Mouse (Mus musculus): ENCODE data around the gene Aknad1. TPM values are rescaled to one million over a fixed set of nuclear protein-coding genes. Genes with fewer than 3 reads are reported as not detected.
A peak's percentile ranks its signal among the peaks of the same experiment; 100 is the strongest.

Gene Aknad1
- total RNA-seq, 1 experiment, result not detected

DNA sequence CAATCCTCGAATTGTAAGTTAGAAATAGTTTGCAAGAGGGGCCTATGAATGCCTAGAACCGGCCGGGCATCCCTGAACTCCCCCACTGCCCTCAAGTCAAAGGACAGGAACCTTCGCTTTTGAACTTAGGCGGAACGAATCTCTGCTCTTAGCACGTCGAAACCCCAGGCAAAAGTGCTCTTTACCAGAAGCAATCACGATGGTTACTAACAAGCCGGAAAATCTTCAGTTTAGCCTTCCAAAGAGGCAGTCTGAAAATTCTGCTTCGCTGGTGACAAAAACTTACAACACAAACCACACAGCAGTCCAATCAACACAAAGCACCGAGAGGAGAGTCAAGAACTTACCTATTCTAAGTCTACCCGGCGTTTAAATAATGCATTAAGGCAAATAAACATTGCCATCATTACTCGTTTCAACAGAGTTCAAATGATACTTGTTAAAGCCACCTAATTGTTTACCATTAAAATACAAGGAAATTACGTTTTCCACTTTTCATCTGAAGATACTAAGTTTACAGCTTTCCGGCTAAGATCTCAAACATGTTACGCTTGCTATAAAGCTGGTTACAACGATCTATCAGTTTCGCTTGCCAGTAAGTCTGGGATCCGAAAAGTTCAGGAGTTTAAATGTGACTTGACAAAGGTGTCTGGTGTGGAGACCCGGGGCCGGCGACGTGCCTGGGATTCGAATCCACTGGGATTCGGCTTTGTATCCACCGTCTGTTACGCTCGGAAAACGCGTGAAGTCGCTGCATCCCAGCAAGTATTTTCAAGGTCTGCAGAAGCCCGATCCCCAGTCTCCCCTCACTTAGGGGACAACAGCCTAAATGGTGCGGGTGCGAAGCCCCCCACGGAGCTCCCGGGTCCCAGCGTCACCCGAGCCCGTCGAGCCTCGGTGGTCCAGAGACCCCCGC, 18.1 kb upstream of the Aknad1 start:
- H3K4me3 ChIP-seq (ENCODE audit: insufficient read depth in 1 of 2, low read depth in 1 of 2, low read length in 2 of 2, poor library complexity in 1 of 2, severe bottlenecking in 1 of 2), result peak overlapping the region; percentile 77 to 92
- TF ChIP-seq ZC3H11A (IDR thresholded peaks at IDR 0.05; ENCODE audit: borderline replicate concordance, low read depth, low read length) (no peak), CHD2 (IDR thresholded peaks at IDR 0.05; ENCODE audit: low read depth, low read length) (no peak), HCFC1 (IDR thresholded peaks at IDR 0.05; ENCODE audit: borderline replicate concordance, insufficient read depth, low read length) (no peak)
- H3K9ac ChIP-seq (ENCODE audit: insufficient read depth, low read depth, low read length, poor library complexity, severe bottlenecking), result peak overlapping the region; percentile 78
- H3K27ac ChIP-seq (ENCODE audit: insufficient read depth, low read depth, low read length, poor library complexity, severe bottlenecking), result no peak overlapping the region; the same call in 1 of the 2 replicates
- no peak for DNase-seq (ENCODE audit: low read depth, low spot score)
- no peaks in the 10 kb centered on the region for H3K36me3 ChIP-seq (ENCODE audit: control insufficient read depth, insufficient read depth, low read length, poor library complexity, severe bottlenecking)
- in situ Hi-C loops (cut with MboI; ENCODE audit: low sequenced_read_pairs in 2 of 2, unreplicated experiment in 2 of 2), result no loop called here
- no peaks in the 10 kb centered on the region for H3K9me3 ChIP-seq (ENCODE audit: control insufficient read depth, insufficient read depth, low read depth, low read length)
- no peaks in the 10 kb centered on the region for H3K4me1 ChIP-seq (ENCODE audit: control insufficient read depth in 2 of 2, insufficient read depth in 2 of 2, low read length in 2 of 2, poor library complexity in 1 of 2)

DNA sequence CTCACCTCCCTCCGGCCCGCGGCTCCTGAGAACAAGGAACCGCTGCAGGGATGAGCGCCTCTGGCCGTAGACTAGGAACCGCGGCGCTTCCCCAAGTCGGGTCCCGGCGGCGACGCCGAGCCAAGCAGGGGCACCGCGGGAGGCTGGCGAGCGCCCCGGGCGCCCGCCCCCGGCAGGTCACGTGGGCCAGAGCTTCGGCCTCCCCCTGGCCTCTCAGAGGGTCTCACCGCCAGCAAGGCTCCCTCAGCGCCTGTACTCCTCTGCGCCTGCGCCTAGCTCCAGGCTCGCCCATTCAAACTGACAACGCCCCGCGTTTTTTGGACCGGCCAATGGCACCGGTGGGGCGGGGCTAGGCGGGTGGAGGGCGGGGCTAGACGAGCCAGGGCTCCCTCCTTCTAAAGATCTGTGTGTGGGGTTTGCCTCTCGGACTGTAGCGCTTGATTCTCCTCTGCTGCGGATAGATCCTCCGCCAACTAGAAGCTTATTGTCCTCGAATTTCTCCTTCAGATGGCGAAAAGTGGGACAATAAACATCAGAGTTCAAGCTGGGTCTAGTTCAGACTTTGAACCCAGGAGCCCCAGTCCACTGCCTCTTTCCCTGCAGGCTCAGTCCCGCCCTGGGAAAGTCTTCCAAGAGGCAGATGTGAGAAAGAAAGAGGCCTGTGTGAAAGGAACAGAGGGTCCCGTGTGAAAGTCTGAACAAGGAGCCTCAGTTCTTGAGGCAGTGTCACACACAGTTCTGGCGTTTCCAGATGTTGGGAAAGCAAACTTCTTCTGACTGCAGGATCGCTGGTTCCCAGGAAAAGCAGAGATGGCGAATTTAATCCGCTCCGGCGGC, 17.2 kb upstream of the Aknad1 start, which contains the start of gene Gpsm2:
Gpsm2 (minus strand) TSS at position 274 of the 837 bp plus-strand sequence.
- peak within 1 kb of the TSS; percentile 24; the same call in 1 of the 2 replicates for H3K27ac ChIP-seq (ENCODE audit: insufficient read depth, low read depth, low read length, poor library complexity, severe bottlenecking)
- peak; percentile 96 for DNase-seq (ENCODE audit: low read depth, low spot score)
- peak within 1 kb of the TSS; percentile 84 for H3K9ac ChIP-seq (ENCODE audit: insufficient read depth, low read depth, low read length, poor library complexity, severe bottlenecking)
- no peaks in the 10 kb centered on the region for H3K4me1 ChIP-seq (ENCODE audit: control insufficient read depth in 2 of 2, insufficient read depth in 2 of 2, low read length in 2 of 2, poor library complexity in 1 of 2)
- 0 out of 2 replicates have a peak, but pooled peaks have one; percentile 44 for TF ChIP-seq HCFC1 (IDR thresholded peaks at IDR 0.05; ENCODE audit: borderline replicate concordance, insufficient read depth, low read length)
- no peak for TF ChIP-seq CHD2 (IDR thresholded peaks at IDR 0.05; ENCODE audit: low read depth, low read length)
- H3K4me3 ChIP-seq (ENCODE audit: insufficient read depth in 1 of 2, low read depth in 1 of 2, low read length in 2 of 2, poor library complexity in 1 of 2, severe bottlenecking in 1 of 2), result peak within 1 kb of the TSS; percentile 77 to 92
- in situ Hi-C loops (cut with MboI; ENCODE audit: low sequenced_read_pairs in 2 of 2, unreplicated experiment in 2 of 2), result no loop called here
- H3K9me3 ChIP-seq (ENCODE audit: control insufficient read depth, insufficient read depth, low read depth, low read length), result no peaks in the 10 kb centered on the region
- H3K36me3 ChIP-seq (ENCODE audit: control insufficient read depth, insufficient read depth, low read length, poor library complexity, severe bottlenecking), result no peaks in the 10 kb centered on the region

DNA sequence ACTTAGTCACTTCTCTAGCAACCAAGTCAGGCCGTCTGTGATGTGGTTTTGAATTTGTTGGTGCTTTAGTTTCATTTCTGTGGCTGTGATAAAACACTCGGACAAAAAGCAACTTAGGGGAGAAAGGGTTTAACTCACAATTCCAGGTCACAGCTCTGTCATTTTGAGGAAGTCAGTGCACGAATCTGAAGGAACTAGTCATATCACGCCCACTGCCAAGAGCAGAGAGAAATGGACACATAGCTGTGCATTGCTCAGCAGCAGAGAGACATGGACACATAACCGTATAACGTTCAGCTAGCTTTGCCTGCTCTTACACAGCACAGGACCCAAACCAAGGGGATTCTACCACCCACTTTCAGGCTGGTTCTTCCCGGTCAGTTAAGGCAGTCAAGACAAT, 13.0 kb upstream of the Aknad1 start:
- H3K9me3 ChIP-seq (ENCODE audit: control insufficient read depth, insufficient read depth, low read depth, low read length), result no peaks in the 10 kb centered on the region
- no peaks in the 10 kb centered on the region for H3K36me3 ChIP-seq (ENCODE audit: control insufficient read depth, insufficient read depth, low read length, poor library complexity, severe bottlenecking)
- no peak for DNase-seq (ENCODE audit: low read depth, low spot score)
- H3K9ac ChIP-seq (ENCODE audit: insufficient read depth, low read depth, low read length, poor library complexity, severe bottlenecking), result no peak overlapping the region
- TF ChIP-seq HCFC1 (IDR thresholded peaks at IDR 0.05; ENCODE audit: borderline replicate concordance, insufficient read depth, low read length) (no peak), ZNF384 (IDR thresholded peaks at IDR 0.05; ENCODE audit: low read depth, low read length) (no peak), ZC3H11A (IDR thresholded peaks at IDR 0.05; ENCODE audit: borderline replicate concordance, low read depth, low read length) (no peak), MAFK (IDR thresholded peaks at IDR 0.05; ENCODE audit: insufficient read depth, low read depth, low read length) (no peak), CHD2 (IDR thresholded peaks at IDR 0.05; ENCODE audit: low read depth, low read length) (no peak)
- H3K4me1 ChIP-seq (ENCODE audit: control insufficient read depth in 2 of 2, insufficient read depth in 2 of 2, low read length in 2 of 2, poor library complexity in 1 of 2), result no peaks in the 10 kb centered on the region; a peak in 1 of 4 replicates
- H3K27ac ChIP-seq (ENCODE audit: insufficient read depth, low read depth, low read length, poor library complexity, severe bottlenecking), result no peak overlapping the region
- H3K4me3 ChIP-seq (ENCODE audit: insufficient read depth in 1 of 2, low read depth in 1 of 2, low read length in 2 of 2, poor library complexity in 1 of 2, severe bottlenecking in 1 of 2), result no peak overlapping the region
- in situ Hi-C loops (cut with MboI; ENCODE audit: low sequenced_read_pairs in 2 of 2, unreplicated experiment in 2 of 2), result no loop called here

DNA sequence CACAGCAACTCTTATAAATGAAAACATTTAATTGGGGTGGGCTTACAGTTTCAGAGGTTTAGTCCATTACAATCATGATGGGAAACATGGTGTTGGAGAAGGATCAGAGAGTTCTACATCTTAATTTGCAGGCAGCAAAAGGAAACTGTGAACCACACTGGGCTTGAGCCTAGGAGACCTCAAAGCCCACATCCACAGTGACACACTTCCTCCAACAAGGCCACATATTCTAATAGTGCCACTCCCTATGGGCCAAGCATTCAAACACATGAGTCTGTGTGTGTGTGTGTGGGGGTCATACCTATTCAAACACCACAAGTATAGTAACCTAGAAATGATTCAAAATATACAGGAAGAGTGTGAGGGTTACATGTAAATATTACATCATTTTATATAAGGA, 12.1 kb upstream of the Aknad1 start:
- Histone ChIP-seq H3K4me1 (ENCODE audit: control insufficient read depth in 2 of 2, insufficient read depth in 2 of 2, low read length in 2 of 2, poor library complexity in 1 of 2) (no peaks in the 10 kb centered on the region; a peak in 1 of 4 replicates), H3K4me3 (ENCODE audit: insufficient read depth in 1 of 2, low read depth in 1 of 2, low read length in 2 of 2, poor library complexity in 1 of 2, severe bottlenecking in 1 of 2) (no peak overlapping the region), H3K36me3 (ENCODE audit: control insufficient read depth, insufficient read depth, low read length, poor library complexity, severe bottlenecking) (no peaks in the 10 kb centered on the region), H3K9me3 (ENCODE audit: control insufficient read depth, insufficient read depth, low read depth, low read length) (no peaks in the 10 kb centered on the region), H3K27ac (ENCODE audit: insufficient read depth, low read depth, low read length, poor library complexity, severe bottlenecking) (no peak overlapping the region), H3K9ac (ENCODE audit: insufficient read depth, low read depth, low read length, poor library complexity, severe bottlenecking) (no peak overlapping the region)
- TF ChIP-seq ZNF384 (IDR thresholded peaks at IDR 0.05; ENCODE audit: low read depth, low read length) (no peak), MAFK (IDR thresholded peaks at IDR 0.05; ENCODE audit: insufficient read depth, low read depth, low read length) (no peak), ZC3H11A (IDR thresholded peaks at IDR 0.05; ENCODE audit: borderline replicate concordance, low read depth, low read length) (no peak)
- in situ Hi-C loops (cut with MboI; ENCODE audit: low sequenced_read_pairs in 2 of 2, unreplicated experiment in 2 of 2), result no loop called here
- no peak for DNase-seq (ENCODE audit: low read depth, low spot score)
